Mouse (Mus musculus) ES-CJ7 (cell line): Measurements from ENCODE around the gene Lrrc3c.

Experiments
- DNase-seq: peaks from one replicate; pipeline ENCODE4 v3.0.0; 2011; ENCODE audit warnings: low read depth, low spot score

Gene Lrrc3c

DNA sequence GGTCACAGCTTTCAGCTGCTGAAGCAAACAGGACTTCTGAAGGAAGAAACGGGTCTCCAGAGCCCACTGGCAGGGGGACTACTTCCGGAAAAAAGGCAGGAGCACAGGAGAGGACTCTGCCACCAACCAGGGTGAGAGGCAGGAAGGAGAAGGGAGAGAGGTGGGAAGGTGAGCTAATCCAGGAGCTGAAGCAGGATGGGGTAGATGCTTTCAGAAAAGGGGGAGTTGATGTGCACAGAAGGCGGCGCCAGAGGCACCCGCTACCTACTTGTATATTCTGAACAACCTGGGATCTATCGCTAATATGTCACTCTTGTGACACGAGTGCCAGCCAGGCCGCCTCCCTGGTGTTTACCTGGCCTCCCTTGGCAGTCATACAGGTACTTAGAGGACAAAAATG is at the start of gene Lrrc3c:
Gene Lrrc3c, plus strand, starts transcription at position 301 of the 400 bp plus-strand sequence.
- no peak for DNase-seq

DNA sequence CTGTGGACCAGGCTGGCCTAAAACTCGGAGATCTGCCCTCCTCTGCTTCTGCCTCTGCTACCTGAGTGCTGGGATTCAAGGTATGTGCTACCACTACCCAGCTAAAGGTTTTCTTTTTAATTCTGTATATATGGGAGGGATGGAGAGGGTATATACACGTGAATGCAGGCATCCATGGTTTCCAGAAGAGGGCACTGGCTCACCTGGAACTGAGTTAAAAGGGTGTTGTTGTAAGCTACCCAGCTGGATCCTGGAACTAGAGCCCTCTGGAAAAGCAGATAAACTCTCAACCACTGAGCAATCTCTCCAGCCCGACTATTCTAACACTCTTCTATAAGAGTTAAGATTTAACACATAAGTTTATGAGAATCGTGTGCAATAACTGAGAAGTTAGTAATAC is 48.7 kb upstream of the Lrrc3c start:
- DNase-seq = peak; percentile 33

DNA sequence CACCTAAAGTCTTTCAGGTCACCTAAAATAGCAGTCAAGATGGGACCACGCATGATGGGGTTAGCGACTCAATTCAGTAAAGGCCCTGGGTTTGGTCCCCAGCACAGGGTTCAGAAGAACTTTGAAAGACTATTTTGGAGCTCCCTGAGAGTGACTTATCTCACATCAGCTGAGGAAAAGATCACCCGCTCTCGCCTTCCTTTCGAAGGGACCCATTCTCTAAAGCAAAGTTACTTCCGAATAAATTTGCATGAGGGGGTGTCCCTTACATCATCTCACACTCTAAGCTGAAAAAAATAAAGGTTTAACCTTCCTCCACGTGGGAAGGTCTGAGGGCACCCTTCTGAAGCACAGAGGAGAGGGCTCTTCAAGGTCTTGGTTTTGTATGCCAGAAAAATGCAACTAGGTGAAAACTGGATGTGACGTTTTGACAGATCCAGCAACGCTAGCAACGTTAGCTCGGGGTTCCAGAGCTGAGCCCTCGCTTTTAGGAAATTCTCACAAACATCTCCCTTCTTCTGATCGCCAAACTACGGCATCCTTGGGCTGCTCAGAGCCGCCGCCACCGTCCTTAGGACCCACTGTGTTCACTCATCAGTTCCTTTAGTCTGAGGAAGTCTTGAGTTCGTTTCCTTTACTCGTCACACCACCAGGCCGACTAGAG is 47.6 kb upstream of the Lrrc3c start:
- no peak for DNase-seq

DNA sequence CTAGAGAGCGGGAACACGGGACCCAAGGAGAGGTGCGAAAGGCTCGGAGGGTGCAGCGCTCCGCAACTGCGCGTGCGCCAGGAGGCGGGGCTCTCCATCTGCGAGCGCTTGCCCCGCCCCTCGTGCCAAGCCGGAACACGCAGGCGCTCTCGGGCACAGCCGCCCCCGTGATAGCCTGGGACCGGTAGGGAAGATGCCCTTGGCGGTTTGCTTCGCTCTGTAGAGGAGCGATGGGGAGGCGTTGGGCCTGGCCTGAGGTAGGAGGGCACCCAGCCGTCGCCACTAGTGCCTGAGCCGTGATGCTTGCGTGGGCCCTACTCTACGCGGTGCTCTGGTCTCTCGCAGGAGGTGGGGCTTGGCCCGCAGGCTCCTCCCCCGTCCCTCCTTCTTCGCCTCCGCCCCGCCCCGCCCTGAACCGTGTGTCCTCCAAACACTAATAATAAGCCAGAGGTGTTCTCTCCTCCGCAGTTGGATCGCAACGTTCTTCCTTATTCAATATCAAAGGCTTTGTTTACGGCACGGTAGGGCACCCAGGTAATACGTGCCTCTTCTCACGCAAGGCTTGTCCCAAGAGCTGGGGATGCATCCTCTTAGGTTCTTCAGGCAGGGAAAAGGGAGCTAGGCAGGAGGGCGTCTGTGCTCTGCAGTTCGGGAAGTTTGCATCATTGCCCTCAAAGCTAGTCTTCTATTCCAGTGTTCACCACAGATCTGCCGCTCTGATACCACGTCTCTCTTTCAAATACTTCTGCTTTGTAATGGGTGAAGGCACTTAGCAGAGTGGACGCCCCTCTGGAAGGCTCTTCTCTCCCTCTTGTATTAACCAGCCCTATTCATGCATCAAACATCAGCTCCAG is 46.9 kb upstream of the Lrrc3c start, which contains the start of gene Zpbp2:
Gene Zpbp2, plus strand, starts transcription at position 123 of the 854 bp plus-strand sequence.
- DNase-seq = peak; percentile 93

DNA sequence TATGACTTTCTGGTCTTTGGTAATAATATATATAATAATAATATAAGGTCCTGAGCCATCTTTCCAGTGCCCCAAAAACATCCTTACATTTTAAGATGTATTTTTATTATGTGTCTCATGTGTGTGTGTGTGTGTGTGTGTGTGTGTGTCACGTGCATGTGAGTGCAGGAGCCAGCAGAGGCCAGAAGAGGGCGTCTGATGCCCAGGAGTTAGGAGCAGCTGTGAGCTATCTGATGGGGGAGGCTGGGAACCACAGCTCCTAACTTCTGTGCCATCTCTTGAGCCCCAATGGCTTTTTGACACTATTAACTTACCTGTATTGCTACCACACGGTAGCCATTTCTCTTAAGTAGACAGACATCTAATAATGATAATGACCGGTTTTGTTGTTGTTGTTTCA is 44.1 kb upstream of the Lrrc3c start:
- peak; percentile 50 for DNase-seq

DNA sequence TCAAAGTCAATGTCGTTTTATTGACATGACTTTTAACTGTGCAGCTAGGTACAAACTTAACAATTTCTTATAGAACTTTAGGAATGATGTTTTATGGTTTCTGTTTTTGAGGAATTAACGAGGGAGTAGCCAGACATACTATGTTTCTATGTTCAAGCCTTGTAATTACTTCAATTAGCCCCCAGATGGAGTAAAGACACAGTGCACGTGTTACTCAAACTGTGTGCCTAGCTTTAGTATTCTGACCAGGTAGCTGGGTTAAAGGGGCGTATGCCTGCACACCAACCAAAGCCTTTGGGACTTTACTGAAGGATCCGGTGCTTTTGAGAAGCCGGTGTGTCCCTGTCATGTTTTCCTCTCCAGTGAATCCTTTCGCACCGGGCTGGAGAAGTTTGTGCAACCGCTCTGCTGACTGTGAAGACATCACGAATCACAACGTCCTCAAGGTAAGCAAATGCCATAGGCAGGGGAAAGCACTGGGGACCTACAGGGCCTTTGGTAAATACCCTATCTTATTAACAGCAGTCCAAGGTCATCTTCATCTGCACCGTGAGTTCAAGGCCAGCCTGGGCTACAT is 42.9 kb upstream of the Lrrc3c start:
- DNase-seq = peak; percentile 65

DNA sequence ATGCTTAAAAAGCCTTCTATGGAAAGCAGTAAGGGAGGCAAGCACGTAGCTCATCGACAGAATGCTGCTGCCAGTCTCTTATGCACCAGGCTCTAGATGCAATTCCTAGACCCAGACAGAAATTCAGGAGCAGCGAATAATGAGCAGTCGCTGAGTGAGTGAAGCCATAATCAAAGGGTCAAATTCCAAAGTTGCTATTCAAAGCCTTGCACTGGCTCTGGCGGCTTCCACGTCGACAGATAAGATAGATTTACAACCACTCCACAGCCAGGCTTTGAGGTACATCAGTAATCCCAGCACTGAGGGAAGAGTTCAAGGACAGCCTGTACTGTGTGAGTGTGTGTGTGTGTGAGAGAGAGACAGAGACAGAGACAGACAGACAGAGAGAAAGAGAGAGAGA is 37.1 kb upstream of the Lrrc3c start:
- DNase-seq = no peak

DNA sequence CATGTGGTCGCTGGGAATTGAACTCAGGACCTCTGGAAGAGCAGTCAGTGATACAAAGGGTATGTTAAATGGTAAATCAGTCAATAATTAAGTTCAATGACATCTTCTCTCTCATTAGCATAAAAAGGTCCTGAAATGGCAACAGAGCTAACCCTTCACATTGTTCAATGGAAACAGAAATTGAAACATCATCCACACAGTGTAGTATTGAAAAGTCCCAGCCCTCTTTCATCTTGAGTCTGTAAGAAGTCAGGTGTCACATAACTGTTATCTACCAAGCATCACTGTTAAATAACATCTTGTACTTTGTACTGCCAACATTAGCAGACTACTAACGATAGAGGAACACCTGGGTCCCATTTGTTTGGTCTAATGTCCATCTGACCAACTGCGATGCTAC is 35.1 kb upstream of the Lrrc3c start:
- no peak for DNase-seq

DNA sequence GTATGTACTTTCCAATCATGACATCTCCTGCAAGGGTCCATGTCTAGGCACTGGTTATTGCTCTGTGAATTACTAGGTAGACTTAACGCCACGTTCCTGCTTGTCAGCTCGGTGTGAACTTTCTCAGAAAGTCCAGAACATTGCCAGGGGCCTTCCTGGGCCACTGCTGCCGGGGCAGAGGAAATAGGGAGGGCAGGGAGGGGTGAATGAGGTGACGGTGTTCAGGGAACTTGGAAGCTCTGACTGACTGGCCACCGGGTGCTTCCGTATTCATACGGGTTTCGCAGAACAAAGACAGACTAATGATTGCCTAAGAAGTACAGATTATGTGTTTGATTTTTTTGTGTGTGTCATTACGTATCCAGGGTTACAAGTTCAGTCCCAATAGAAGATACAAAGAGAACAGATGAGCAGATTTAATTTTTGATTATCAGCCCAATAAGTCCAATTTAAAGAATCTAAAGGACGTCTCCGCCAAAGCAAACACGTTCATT is 34.1 kb upstream of the Lrrc3c start:
- DNase-seq = no peak

DNA sequence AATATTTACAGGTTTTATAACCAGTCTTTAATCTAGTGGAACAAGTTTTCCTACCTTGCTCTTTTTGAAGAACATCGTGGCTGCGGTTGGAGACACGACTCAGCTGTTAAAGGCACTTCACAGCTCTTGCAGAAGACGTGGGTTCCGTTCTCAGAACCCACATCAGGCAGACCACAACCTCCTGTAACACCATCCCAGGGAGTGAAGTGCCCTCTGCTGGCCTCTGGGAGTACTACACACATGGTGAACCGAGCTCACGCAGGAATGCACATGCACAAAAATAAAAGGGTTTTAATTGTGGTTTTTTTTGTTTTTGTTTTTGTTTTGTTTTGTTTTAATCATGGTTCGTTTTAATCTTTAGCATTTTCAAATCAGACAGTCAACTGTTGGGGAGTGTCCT is 29.8 kb upstream of the Lrrc3c start:
- DNase-seq = peak; percentile 79

DNA sequence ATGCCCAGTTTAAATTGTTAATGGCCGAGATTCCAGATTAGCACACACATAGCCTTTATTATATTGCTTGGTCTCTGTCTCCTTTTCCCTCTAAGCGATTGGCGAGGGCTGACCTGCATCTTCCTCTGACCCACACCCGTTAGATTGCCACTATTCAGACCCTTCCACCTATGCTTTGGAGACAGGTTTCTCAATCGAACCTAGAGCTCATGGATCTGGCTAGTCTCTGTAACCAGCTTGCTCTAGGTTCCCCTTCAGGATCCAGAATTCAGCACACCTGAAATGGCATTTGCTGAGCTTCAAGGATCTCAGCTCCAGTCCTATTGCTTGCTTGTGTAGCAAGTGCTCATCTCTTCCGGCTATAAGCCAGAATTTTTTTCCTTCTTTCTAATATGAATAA is 28.6 kb upstream of the Lrrc3c start:
- peak; percentile 76 for DNase-seq

DNA sequence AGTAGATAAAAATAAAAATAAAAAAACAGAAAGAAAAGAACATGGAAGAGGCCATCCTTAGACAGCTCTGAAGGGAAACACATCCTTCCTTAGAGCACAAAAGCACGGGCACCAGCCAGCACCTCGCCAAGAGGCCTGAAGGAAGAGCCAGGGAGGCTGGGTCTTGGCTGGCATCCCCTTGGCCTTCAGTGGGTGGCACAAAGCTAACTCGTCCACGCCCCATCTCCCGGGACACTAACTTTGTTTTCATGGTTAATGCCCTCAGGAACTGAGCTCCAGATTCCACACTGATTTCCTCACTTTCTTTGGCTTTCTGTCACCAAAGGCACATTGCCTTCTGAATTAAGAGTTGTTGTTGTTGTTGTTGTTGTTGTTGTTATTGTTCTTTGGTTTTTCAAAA is 20.3 kb upstream of the Lrrc3c start:
- DNase-seq = no peak

DNA sequence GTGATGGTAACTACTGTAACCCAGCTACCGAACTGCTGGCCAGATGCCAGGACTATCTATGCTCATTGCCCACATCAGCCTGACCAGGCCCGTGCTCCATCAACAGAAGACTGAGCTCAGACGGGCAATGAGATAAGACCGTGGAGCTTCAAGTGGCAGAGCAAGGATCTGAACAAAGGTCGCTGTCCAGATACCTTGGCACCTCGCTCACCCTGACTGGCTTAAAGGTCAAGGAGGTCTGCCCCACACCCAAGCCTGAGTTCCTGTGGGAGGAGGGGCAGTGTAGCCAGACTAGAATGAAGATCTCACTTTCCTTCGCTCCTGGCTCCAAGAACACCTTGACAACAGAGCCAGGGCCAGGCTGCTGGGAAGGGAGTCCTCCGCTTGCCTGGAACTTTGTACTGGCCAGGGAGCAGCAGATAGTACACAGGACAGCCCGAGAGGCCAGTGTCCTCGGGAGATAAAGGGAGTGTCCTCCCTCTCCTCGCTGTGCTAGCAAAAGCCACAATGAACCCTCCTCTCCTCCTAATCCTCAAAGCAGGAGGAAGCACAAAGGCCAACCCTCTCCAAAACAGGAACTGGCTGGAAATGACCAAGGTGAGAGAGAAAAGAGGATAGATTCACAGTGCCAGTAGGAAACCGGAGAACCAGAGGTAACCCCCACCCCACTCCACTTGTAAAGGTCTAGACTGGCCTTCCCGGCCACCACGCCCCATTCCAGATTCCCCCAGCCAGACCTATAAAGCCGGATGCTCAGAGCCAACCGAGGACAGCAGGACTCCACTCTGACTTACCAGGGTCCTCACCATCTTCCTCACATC is 17.6 kb upstream of the Lrrc3c start:
- DNase-seq = peak; percentile 86

DNA sequence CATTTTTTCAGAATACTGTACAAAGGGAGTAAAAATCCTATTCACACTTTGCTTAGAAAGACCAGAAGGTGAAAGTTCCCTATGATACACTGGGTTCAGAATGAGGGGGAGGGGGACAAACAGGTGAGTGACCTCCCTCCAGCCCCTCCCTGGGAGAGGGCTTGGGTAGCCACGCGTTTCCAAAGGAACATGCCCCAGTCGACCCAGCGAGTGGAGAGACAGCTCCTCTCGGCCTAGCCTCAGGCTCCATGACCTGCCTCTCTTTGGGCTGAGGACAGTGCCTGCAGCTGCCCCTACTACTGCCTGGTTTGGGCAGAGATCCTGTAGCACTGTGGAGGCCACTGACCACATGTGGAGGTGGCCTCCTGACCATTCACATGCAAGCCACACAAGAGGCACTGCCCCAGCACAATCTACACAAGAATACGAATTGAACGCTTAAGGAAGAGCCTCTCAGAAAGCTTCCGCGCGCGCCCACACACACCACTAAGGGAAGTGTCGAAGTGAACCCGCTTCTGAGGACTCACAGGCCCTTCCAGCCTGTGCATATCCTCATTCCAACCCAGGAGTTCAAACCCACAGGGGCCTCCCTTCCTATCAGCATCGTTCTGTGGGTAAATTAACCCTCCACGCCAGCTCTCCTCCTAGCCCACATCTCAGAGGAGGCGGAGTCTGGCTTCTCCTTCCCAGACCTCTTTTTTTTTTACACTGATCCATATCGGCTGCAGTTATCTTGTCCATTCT is 16.6 kb upstream of the Lrrc3c start:
- DNase-seq = peak; percentile 75

DNA sequence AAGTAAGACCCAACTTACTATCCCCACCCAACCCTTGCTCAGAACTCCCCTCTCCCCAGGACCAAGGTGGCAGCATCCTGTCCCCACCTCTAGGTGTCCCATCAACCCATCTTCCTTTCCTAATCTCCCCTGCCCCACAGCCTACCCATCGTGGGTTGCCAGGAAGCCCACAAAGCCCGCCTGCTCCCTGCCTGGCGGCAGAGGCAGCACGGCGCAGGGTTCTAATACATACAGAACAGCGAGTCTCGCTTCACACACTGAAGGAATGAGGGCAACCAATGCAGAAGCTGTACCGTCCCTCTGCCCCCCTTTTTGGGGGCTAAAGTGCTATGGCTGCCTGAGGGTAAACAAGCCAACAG is 16.1 kb upstream of the Lrrc3c start:
- no peak for DNase-seq

DNA sequence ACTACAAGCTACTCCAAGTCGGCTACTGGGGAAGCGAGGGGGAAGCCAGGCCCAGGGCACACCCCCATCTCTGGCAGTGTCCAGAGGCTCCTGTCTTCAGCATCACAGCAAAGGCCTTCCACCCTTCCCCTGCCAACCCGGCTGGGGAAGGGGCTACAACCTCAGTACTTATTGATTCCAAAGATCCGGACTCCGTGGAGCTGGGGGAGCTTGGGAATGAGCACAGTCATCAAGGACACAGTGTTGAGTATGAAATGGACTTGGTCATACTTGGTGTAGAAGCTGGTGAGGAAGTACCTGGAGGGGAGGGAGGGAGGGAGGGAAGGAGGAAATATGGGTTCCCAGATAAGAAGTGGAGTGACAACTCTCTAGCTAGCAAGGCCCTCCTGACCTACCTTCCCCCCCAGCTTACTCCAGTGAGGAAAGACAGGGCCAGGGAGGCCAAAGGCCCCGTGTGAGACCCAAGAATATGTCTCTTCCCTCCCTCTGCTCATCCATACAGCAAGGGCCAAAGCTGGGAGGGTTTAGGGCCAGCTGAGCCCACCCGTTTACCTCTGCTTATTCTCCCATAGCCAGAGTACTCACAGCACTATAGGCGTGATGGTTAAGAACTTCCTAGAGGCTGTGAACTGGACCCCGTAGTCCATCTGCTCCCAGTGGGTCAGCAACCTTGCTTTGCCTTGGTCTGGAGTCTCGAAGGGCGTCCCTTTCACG is 15.4 kb upstream of the Lrrc3c start:
- DNase-seq = no peak

DNA sequence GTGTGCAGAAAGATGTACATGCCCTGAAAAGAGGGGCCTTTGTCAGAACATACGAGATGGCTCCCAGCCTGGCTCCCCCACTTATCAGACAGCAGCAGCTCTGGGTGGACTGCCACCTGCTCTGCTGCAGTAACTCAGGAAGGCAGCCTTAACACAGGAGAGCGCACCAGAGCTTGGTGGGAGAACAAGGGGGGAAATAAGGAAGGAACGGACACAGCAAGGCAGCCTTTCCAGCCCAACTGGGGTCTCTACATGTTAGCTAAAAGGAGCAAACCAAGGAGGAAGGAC is 14.9 kb upstream of the Lrrc3c start:
- no peak for DNase-seq

DNA sequence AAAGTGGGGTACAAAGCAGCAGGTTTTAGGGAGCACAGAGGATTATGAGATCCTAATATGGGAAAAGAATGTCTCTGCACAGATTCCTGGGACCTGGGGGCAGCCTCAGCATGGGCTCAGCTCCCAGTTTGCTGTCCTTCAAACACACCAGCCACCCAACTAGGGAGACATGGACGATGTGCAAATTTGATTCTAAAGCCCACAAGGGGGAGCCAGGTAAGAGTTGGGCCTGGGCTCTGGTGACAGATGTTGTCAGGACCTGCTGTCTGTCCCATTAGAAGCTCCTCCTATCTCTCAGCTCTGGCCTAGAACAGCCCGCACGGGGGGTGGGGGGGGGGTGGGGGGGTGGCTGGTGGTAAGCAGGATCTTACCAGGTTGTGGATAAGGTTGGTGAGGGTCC is 14.5 kb upstream of the Lrrc3c start:
- DNase-seq = peak; percentile 49

DNA sequence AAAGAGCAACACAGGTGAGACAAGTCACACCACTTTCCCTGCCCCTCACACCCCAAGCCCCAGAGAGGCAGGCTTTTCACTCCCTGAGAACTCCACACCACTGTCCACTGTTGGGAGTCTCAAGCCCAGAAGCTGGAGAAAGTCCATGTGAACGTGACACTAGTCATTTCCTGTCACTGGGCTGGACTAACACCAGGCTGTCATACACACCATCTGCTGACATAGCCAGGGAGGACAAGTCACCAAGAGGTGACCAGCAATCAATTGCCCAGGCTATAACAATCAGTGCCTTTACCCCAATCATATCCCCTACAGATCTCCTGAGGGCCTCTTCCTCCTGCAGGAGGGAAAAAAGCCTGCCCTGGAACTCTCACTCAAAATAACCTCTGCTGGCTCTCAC is 13.9 kb upstream of the Lrrc3c start:
- no peak for DNase-seq

DNA sequence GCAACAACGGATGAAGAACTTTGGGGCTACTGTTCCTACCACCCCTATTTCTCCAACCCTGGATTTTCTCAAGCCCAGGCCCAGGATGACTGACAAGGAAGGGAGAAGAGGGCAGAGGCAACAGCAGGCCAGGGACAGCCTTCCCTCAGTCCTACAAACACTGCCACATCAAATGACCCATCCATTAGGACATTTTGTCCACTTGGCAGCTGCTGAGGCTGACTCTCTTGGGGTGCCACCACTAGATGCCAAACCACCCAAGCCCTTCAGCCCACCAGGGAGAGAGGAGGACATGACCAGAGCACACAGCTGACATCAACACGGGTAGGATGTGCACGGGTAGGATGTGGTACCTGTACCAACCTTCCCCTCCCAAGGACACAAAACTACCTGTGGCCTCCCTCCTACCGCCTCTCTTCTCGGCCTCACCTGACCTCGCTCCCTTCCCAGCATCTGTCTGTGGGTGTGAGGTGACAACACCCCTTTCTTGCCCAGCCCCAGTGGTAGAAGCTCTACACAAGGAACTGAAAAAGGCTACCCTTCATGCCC is 13.4 kb upstream of the Lrrc3c start:
- no peak for DNase-seq
